Mouse (Mus musculus) hindbrain, embryonic 13.5 days (tissue): ENCODE measurements around the gene Tigd3. TPM values are rescaled to one million over a fixed set of nuclear protein-coding genes. Genes with fewer than 3 reads are reported as not detected.

Source experiments
- ATAC-seq: fragments of 200-750 bp; cut with Nextera tagmentation; 2 replicates; pipeline ENCODE4 v1.8.0; 2017; ENCODE audit warnings: moderate TSS enrichment; ENCODE audit not compliant: low FRiP score
- H3K27ac ChIP-seq: fragments of 300-500 bp; sonication (generic); 2 replicates; pipeline ENCODE4 v1.5.1; 2015; ENCODE audit warnings: inconsistent platforms, mild to moderate bottlenecking, moderate library complexity
- H3K27me3 ChIP-seq: fragments of 300-500 bp; sonication (generic); 2 replicates; pipeline ENCODE4 v1.6.1; 2015; ENCODE audit warnings: mild to moderate bottlenecking, inconsistent platforms
- H3K36me3 ChIP-seq: fragments of 300-500 bp; sonication (generic); 2 replicates; pipeline ENCODE4 v1.6.1; 2015; ENCODE audit warnings: mild to moderate bottlenecking, inconsistent platforms
- H3K4me1 ChIP-seq: fragments of 300-500 bp; sonication (generic); replicated peaks from 2 replicates; pipeline ENCODE4 v1.6.1; 2015; ENCODE audit warnings: inconsistent platforms
- H3K4me2 ChIP-seq: fragments of 300-500 bp; sonication (generic); 2 replicates; pipeline ENCODE4 v1.6.1; 2015; ENCODE audit warnings: inconsistent platforms, mild to moderate bottlenecking, moderate library complexity
- H3K4me3 ChIP-seq: fragments of 300-500 bp; sonication (generic); 2 replicates; pipeline ENCODE4 v1.5.1; 2015; ENCODE audit warnings: mild to moderate bottlenecking, inconsistent platforms
- H3K9ac ChIP-seq: fragments of 300-500 bp; sonication (generic); 2 replicates; pipeline ENCODE4 v1.6.1; 2015; ENCODE audit warnings: mild to moderate bottlenecking, inconsistent platforms
- H3K9me3 ChIP-seq: fragments of 300-500 bp; sonication (generic); 2 replicates; pipeline ENCODE4 v1.6.1; 2016; ENCODE audit warnings: inconsistent platforms
- WGBS: fragments of 180-500 bp; shearing (Covaris S2); methylation state at CpG from one replicate; pipeline ENCODE4 v1.1.7; 2015; 5-methylcytosine and 5-hydroxymethylcytosine counted together
- polyA plus RNA-seq: library from polyadenylated mRNA; unstranded; fragments of >200 nt; fragmentation: Nextera tagmentation; extraction: Ambion mirVana; gene quantifications from 2 replicates; pipeline ENCODE4 v1.2.1, GENCODE M21; 2015

Gene Tigd3
- polyA plus RNA-seq, 1 experiment from 2014 or later: 15.2 TPM

GRCm38 (mm10) chr19:5841999-5842784 is 51.8 kb downstream of the Tigd3 start:
- WGBS: 42% methylated on average over 5 of the region's 5 CpGs
- H3K4me2 ChIP-seq: no peak overlapping the region
- no peaks in the 10 kb centered on the region for H3K9me3 ChIP-seq
- H3K9ac ChIP-seq: peak overlapping the region; percentile 49; the same call in 1 of the 2 replicates
- H3K27ac ChIP-seq: peak overlapping the region; percentile 30
- ATAC-seq: no peak
- H3K4me3 ChIP-seq: no peak overlapping the region
- no peaks in the 10 kb centered on the region for H3K36me3 ChIP-seq
- H3K4me1 ChIP-seq: peaks cover 60% of the 10 kb centered on the region
- no peaks in the 10 kb centered on the region for H3K27me3 ChIP-seq

- H3K4me2 ChIP-seq: no peak overlapping the region
- no peaks in the 10 kb centered on the region for H3K36me3 ChIP-seq
- no peaks in the 10 kb centered on the region for H3K9me3 ChIP-seq
- peak overlapping the region; percentile 49; the same call in 1 of the 2 replicates for H3K9ac ChIP-seq
- H3K27me3 ChIP-seq: no peaks in the 10 kb centered on the region
- peaks cover 52% of the 10 kb centered on the region for H3K4me1 ChIP-seq
- WGBS: 40% methylated on average over 4 of the region's 4 CpGs
- ATAC-seq: no peak
- peak overlapping the region; percentile 23; the same call in 1 of the 2 replicates for H3K27ac ChIP-seq
- H3K4me3 ChIP-seq: no peak overlapping the region
These were observed 52.5 kb downstream of the Tigd3 start for GRCm38 (mm10) chr19:5841389-5841946.

Other genes with a start within 250 kb of the Tigd3 start
- gene Sipa1, start 230.4 kb downstream of the Tigd3 start, polyA plus RNA-seq: 15.0 and 15.4 TPM in 2 replicates
- gene Map3k11, start 205.4 kb downstream of the Tigd3 start, polyA plus RNA-seq: 11.6 and 14.4 TPM in 2 replicates
- gene Pcnx3, start 205.2 kb downstream of the Tigd3 start, polyA plus RNA-seq: 21.3 and 24.4 TPM in 2 replicates
- 0.44 and 0.63 TPM in 2 replicates for gene Kcnk7, start 189.8 kb downstream of the Tigd3 start, polyA plus RNA-seq
- gene Ehbp1l1, start 167.8 kb downstream of the Tigd3 start, polyA plus RNA-seq: 6.7 and 10.1 TPM in 2 replicates
- gene Fam89b, start 164.5 kb downstream of the Tigd3 start, polyA plus RNA-seq: 184 and 187 TPM in 2 replicates
- gene Ltbp3, start 153.2 kb downstream of the Tigd3 start, polyA plus RNA-seq: 10.6 and 11.2 TPM in 2 replicates
- gene Scyl1, start 122.7 kb downstream of the Tigd3 start, polyA plus RNA-seq: 67.6 and 72.4 TPM in 2 replicates
- gene Frmd8, start 18.9 kb downstream of the Tigd3 start, polyA plus RNA-seq: 17.5 and 19.3 TPM in 2 replicates
- 2.6 and 2.8 TPM in 2 replicates for gene Slc25a45, start 16.3 kb downstream of the Tigd3 start, polyA plus RNA-seq
- gene Dpf2, start 18.9 kb upstream of the Tigd3 start, polyA plus RNA-seq: 128 and 137 TPM in 2 replicates
- 11.5 and 12.4 TPM in 2 replicates for gene Cdc42ep2, start 30.7 kb upstream of the Tigd3 start, polyA plus RNA-seq
- gene Pola2, start 70.1 kb upstream of the Tigd3 start, polyA plus RNA-seq: 22.6 and 24.2 TPM in 2 replicates
- not detected in 2 replicates for gene Slc22a20, start 92.0 kb upstream of the Tigd3 start, polyA plus RNA-seq
- 3.3 and 4.7 TPM in 2 replicates for gene Capn1, start 121.7 kb upstream of the Tigd3 start, polyA plus RNA-seq
- 30.6 and 33.0 TPM in 2 replicates for gene Syvn1, start 152.4 kb upstream of the Tigd3 start, polyA plus RNA-seq
- 64.6 and 68.9 TPM in 2 replicates for gene Mrpl49, start 163.6 kb upstream of the Tigd3 start, polyA plus RNA-seq
- 648 and 656 TPM in 2 replicates for gene Fau, start 163.7 kb upstream of the Tigd3 start, polyA plus RNA-seq
- 30.7 and 34.7 TPM in 2 replicates for gene Znhit2, start 167.0 kb upstream of the Tigd3 start, polyA plus RNA-seq
- gene Tm7sf2, start 174.2 kb upstream of the Tigd3 start, polyA plus RNA-seq: 50.4 and 51.6 TPM in 2 replicates
- gene Vps51, start 183.1 kb upstream of the Tigd3 start, polyA plus RNA-seq: 81.8 and 85.5 TPM in 2 replicates
- gene Tmem262, start 185.9 kb upstream of the Tigd3 start, polyA plus RNA-seq: not detected in 2 replicates
- gene Gm28374, start 188.1 kb upstream of the Tigd3 start, polyA plus RNA-seq: 1.1 and 2.3 TPM in 2 replicates
- gene Zfpl1, start 190.8 kb upstream of the Tigd3 start, polyA plus RNA-seq: 79.2 and 82.5 TPM in 2 replicates
- 8.2 and 9.2 TPM in 2 replicates for gene Cdca5, start 190.8 kb upstream of the Tigd3 start, polyA plus RNA-seq
- gene AC131692.1, start 200.3 kb upstream of the Tigd3 start, polyA plus RNA-seq: not detected in 2 replicates
- 0.27 and 0.30 TPM in 2 replicates for gene Naaladl1, start 211.6 kb upstream of the Tigd3 start, polyA plus RNA-seq
- 43.0 and 43.6 TPM in 2 replicates for gene Sac3d1, start 224.5 kb upstream of the Tigd3 start, polyA plus RNA-seq
- 55.7 and 58.3 TPM in 2 replicates for gene Snx15, start 234.2 kb upstream of the Tigd3 start, polyA plus RNA-seq
- not detected in 2 replicates for gene Batf2, start 246.8 kb upstream of the Tigd3 start, polyA plus RNA-seq
- 128 and 133 TPM in 2 replicates for gene Arl2, start 247.4 kb upstream of the Tigd3 start, polyA plus RNA-seq